Mouse (Mus musculus) monocyte, adult 5-6 weeks (primary cell): ENCODE measurements around the gene Arl13b. TPM values are rescaled to one million over a fixed set of nuclear protein-coding genes. Genes with fewer than 3 reads are reported as not detected.

Source experiments
- ATAC-seq: fragments of 153-309, 156-312 bp; replicated peaks from 2 replicates; pipeline ENCODE4 v1.8.0; 2017; ENCODE audit warnings: mild to moderate bottlenecking; ENCODE audit not compliant: low TSS enrichment, insufficient number of reproducible peaks, severe bottlenecking, poor library complexity, low FRiP score
- total RNA-seq: library from RNA; stranded (forward); fragments of 200-1000, 200-491, 200-594 nt; gene quantifications from 3 replicates; pipeline ENCODE4 v1.2.3, GENCODE M21; 2017

The Arl13b gene
- total RNA-seq, 1 experiment from 2014 or later, result 20.4 TPM

DNA sequence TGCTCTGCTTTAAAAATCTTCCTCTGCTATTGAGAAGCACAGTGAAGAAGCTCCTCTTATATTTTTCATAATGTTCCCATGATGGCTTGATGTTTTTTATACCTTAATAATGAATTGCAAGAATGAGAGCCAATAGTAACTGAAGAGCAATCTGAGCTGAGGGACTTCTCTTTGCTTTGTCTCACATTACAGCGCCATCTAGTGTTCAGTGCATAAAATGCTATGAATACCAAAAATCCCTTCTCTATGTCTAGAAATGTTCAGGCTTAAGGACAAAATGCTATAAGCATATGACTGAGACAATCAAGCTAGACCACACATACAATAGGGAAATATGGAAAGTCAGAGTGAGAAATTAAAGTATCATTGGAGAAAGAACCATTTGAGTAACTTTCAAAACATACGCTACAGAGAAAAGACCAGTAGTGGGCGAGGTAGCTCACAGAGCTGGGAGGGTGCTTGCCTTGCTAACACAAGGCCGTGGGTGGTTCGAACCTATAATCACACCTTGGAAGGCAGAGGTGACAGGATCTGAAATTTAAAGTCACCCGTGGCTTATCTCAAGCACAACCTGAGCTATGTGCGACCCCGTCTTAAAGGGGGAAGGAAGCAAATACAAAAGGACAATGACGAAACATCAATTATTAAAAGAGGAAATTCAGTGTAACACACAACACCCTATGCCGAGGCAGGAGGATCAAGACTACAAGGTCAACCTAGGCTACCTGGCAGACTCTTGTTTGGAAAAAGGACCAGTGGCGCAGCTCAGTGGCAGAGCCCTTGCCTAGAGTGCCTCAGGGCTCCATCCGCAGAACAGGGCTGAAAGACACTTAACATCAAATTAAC is 20.5 kb downstream of the Arl13b start:
- ATAC-seq, result peak; percentile 70; the same call in 1 of the 2 replicates

DNA sequence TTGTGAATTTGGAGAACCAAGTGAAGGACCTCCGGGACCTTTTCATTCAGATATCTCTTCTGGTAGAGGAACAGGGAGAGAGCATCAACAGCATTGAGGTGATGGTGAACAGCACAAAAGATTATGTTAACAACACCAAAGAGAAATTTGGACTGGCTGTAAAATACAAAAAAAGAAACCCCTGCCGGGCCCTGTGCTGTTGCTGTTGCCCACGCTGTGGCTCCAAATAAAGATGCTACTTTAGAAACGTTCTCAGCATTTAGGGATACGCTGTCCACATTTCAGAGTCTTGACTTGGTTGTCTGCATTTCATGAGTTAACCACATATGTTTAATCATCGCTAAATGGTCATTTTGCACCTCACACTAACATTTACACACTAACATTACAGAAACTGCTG is 24.4 kb downstream of the Arl13b start:
- ATAC-seq, result no peak

DNA sequence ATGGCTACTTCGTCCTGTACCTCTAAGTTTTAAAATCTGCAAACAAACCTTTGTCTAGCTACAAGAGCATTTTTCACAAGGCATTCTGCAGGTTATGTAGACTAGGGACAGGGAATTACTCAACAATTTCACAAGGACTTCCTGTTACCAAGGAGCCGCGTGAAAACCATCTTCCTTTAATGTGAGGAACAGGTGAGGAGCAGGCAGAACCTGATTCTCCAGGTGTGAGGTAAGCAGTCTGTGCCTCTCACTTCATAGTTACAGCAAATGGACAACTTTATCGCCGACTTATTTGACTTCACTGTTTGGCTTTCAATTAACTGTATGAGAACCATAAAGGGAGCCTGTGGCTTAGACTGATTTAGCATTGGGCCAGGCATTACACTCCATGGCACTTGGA is 32.3 kb downstream of the Arl13b start, which contains the start of gene Stx19:
Stx19 (plus strand) TSS at position 186 of the 400 bp plus-strand sequence.
- no peak for ATAC-seq

DNA sequence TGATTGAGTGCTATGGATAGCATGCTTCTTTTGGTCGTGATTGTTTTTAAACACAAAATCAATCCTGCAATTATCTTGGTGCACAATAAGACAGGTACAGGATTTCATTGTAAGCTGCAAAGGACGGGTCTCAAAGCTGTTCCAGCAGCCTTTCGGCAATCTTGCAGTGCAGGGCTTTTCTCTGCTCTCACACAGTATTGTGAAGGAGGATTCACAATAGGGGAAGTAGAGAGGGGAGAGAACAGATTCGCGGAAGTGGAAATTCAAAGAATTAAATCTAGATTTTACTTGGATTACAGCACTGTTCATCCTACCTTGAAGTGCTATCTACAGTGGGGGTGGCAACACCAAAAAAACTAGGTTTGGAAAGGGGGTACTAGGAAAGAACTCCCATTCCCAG is 33.0 kb downstream of the Arl13b start:
- ATAC-seq, result no peak

DNA sequence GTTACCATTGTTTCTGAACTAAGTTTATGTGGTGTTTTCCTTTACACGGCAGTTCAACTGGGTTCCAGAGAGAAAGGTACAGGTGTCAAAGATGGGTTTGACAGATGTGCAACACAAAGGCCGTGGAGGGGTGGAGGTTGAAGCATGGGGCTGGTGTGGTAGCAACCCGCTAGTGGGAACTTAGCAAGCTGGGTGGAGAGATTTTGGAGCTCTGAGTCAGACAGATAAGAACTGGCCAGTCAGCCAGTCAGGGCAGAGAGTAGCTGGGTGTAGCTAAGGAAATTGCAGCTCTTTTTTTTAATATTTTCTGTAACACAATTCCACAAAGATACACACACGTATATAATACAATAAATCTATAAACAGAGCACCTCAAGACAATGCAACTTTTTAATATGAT is 36.0 kb downstream of the Arl13b start:
- no peak for ATAC-seq

DNA sequence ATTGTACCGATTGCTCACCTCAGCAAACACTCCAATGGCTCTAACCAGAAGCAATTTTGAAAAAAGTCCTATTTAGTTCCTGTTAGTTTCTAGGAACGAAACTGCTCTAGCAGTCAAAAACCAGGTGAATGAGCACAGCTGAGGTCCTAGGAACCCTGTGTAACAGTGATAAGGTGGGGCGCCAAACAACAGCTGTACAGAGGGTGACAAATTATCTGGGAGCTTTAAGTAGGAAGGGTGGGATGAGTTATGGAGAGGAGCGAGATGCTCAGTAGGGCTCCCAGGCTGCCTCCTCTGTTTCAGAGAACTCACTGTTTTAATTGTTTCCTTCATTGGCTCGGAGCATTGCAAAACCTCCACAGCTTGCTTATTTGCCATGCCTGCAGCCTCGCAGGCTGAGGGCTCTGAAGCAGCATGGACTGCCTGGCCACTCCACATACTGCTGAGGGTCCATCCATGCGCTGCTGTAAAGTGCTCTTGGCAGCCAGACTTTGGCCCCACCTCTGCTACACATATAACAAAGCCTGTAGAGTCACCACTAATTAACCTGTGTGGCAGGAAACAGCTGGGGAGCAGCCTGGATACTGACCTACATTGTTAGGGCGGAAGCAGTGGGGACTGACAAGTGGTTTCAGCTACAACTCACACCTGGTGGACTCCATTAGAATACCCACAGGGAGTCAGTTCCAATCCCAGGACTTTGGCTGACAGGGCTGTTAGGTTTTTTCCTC is 39.4 kb downstream of the Arl13b start:
- ATAC-seq, result no peak

DNA sequence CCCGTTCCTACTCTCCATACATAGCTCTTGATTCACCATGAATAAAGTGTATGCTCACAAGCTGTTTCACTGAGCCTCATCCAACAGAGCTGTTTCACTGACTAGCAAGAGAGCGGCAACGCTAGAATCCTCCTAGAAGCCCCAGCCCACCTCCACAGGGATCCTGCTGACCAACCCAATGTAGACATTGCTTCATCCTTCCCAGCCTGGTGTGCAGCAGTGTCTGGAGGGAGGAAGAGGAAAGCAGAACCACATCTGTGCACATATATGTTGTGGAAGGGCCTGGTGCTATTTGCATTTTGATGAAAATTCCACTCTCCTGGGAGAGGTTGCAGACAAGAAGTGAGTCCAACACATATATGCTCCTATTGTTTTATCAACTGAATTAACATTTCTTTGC is 42.2 kb downstream of the Arl13b start:
- ATAC-seq, result no peak

DNA sequence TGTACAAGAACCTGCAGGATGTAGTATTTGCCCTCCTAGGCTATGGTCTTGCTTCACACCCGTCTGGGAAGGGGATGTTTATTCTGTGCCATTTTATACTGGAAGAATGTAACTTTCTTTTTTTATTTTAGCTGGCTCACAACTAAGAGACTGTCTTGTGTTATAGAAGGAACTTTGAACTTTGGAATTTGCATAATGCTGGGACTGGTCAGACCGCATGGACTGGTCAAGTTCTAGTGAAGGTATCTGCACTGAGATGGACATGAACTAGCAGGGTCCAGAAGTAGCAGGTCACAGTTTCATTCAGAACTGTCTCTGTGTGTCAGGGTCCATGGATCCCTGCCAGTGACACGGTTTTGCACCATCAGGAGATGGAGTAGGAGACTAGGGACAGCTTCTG is 47.0 kb downstream of the Arl13b start:
- ATAC-seq, result no peak

DNA sequence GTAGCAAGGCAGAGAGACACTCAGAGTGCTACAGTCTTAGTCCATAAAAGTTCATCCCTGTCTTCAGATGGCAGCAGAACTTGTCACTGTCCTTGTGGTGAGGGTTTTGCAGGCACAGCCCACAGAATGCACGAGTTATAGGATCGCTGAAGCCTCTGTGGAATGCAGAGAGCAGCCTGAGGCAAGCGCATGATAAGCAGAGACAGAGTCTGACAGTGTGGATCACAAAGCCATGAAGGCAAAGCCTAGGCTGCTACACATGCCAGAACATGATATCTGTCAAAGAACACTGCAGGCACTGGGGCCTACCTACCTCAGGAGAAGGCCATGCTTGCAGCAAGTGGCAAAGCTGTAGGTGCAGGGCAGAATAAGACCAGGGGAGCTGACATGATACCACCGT is 47.4 kb downstream of the Arl13b start:
- no peak for ATAC-seq

DNA sequence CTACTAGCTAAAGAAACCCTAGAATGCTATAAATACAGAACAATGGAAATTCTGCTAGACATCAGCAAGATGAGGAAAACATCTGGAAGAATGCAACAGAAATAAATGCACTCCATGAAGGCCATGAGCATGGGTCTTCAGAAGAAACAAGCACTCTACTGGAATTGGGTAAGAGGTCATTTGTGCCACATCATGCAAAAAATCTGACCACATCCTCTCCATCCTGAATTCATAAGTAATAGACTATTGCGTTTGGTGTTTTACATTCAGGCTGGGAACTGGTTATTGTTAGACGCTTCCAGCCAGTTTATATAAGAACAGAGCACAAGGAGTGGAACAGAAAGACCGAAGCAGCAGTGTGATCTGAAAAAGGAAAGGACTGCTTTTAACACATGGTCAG is 48.0 kb downstream of the Arl13b start:
- no peak for ATAC-seq

DNA sequence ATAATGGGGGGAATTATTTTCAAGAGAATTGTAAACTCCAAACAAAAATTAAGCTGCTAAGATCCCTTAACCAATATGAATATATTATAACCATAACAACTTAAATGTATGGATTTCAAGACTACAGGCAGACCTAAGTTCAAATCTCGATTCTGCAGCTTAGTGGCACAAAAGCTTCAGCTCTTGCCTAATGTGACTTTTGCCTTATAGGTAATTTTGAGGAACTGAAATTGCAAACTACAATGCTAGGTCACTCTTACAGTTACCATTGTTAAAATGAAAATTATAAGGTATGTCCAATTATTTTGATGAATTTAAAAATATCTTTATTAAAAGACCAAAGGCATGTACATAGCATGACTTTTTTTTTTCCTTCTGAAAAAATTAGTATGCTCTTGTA is 50.2 kb downstream of the Arl13b start:
- ATAC-seq, result no peak

DNA sequence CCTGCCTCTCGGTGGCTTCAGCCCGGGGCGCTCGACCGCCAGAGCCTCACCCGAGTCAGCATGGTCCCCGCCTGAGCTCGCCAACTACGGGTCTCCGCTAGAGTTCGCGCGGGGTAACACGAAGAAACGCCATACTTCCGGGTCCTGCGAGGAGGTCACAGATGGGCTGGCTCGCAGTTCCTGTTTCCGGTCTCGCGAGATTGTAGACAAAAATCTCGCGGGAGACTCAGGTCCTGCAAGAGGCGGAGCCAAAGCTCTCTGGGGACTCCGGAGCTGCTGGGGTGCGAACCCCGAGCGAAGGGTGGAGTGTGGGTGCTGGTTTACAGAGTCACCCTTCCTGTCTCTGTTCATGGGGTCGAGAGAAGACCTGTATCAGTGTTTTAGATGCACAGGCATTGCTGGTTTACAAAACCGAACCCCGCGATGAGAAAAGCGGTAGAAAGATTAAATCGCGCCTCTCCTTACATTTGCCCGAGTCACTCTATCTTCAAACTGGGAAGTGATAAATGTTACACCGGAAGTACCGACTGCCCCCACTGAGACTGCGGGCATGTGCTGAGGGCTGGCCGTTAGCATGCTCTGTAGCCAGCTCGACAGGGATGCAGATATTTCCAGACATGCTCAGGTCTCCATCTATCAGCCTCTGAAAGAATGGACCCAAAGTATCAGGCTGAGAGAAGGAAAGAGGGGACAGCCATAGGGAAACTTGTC is 60.1 kb downstream of the Arl13b start, which contains the start of gene Nsun3:
Nsun3 (minus strand) TSS at position 198 of the 711 bp plus-strand sequence.
- ATAC-seq, result peak; percentile 96

DNA sequence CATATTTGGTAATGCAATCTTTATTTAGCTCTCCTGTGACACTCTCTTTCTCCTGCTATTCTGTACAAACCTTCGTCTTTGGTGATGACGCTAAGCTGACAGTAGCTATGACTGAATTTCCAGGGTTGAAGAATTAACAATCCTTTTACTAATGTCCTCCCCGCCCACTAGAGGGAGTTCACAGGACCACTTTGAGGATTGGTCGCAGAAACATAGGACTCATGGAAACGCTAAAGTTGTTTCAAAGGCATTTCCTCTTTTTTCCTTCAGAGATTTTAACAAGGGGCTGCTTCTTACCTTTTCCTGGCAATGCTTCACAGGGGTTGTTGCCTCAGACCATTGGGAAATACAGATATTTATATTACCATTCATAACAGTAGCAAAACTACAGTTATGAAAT is 64.6 kb downstream of the Arl13b start:
- no peak for ATAC-seq

DNA sequence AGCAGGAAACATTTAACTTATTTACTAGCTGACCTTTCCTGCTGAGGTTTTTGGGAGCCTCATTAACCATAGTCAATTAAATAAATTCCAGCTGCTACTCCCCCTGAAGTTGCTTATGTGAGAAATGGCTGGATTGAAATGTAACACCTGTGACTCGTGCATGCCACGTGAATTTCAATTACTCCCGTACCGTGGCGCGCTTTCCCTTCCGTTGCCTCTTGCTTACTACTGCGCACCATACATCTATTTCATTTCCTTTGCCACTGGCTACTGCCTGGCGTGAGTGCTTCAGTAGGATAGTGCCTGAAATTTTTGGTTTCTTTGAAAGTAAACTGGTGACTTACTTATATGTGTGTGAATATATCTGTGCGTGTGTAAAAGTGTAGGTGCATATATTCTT is 68.6 kb downstream of the Arl13b start:
- ATAC-seq, result no peak

DNA sequence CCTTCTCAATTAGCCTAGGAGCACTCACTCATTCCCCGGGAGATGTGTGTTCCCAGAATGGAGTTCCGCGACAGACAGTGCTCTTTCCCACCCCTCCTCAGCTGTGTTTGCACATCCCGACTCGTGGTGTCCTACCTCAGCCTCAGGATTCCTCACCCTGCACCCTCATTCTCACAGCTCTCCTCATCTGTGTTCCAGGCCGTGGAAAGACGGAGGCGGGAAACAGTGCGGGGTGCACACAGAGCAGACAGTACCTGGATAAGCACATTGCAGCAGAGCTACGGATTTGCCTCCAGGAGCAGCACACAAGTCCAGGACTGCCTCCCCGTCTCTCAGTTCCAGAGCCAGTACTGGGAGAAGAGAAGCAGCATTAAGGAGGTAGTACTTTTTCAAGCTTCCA is 70.8 kb downstream of the Arl13b start:
- ATAC-seq, result no peak

DNA sequence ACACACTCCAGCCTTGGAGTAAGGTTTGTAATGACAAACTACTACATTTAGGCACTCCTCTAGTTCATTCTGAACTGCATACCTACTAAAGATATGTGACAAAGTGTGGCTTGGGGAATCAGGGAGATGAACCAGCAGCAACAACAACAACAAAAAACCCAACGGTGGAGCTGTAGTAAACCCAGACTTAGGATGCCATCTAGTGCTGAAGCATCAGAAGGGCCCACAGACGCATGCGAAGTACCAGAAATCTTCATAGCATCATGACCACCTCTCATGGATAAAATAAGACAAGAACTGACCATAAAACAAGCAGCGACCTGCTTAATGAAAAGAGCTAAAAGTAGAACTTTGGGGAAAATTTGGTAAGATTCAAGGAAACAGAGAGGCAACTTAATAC is 73.4 kb downstream of the Arl13b start:
- no peak for ATAC-seq

DNA sequence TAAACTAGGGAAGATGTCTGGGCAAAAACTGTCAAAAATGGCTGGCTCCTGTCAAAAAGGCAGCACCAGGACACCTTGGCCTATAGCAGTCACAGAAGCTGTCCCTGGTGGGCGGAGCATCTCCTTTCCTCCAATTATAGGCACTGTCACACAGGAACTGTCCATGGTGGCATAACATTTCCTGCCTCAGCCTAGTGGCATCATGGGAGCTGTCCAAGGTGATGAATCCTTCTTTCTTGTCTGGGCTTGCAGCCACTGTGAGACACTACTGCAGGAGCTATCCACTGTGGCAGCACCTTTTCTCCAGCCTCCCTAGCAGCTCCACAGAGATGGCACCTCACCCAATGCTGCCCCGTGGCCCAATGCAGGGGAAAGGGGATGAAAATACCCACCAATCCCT is 88.5 kb downstream of the Arl13b start:
- 0 out of 2 replicates have a peak, but pooled peaks have one; percentile 40 for ATAC-seq

DNA sequence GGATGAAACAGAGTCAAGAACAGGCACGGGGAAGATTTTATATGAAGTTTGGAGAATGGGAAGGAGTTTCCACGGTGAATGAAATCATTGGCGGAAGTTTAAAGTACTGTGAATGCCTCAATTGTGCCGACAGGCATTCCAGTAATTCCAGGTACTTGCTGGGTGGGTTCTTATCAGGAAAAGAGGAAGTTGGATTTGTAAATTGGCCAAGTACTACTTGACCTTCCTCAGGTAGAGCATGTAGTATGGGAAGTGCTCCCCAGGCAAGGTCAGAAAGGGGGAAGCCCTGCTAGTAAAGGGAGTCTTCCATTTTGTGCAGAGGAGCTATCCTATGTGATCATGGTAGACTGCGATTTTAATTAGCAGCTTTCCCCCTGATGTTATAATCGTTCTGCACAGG is 91.5 kb downstream of the Arl13b start:
- no peak for ATAC-seq

DNA sequence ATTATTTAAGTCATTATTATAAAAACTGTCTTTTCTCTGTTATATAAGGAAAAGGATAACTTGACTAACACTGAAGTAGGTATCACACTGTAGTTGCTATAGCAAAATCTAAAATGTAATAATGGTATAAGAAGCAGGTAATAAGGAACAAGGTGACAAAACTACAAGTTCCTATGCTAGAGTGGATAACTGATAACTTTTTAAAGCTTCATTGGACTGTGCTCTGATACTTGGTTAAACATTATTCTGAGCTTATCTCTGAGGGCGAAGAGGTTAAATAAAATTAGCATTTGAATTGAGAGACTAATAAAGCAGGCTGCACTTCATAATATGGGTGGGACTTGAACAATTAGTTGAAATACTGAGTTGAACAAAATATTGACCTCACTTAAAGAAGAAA is 93.2 kb downstream of the Arl13b start:
- ATAC-seq, result no peak
